Mouse (Mus musculus) midbrain, embryonic 11.5 days (tissue): ENCODE data around the gene Cbll1. TPM values are rescaled to one million over a fixed set of nuclear protein-coding genes. Genes with fewer than 3 reads are reported as not detected.
A peak's percentile ranks its signal among the peaks of the same experiment; 100 is the strongest.

Experiments used
- ATAC-seq: fragments of 200-750 bp; cut with Nextera tagmentation; 2 replicates; pipeline ENCODE4 v1.8.0; 2017; ENCODE audit warnings: moderate TSS enrichment, moderate library complexity; ENCODE audit not compliant: low FRiP score
- DNase-seq: peaks from one replicate; pipeline ENCODE4 v3.0.0; 2015; ENCODE audit warnings: low spot score; ENCODE audit errors: missing footprints
- H3K27ac ChIP-seq: fragments of 300-500 bp; sonication (generic); 2 replicates; pipeline ENCODE4 v1.5.1; 2014; ENCODE audit warnings: low read depth, low read length
- H3K27me3 ChIP-seq: fragments of 300-500 bp; sonication (generic); 2 replicates; pipeline ENCODE4 v1.6.1; 2014; ENCODE audit warnings: mild to moderate bottlenecking, low read length, moderate library complexity, mixed read lengths; ENCODE audit not compliant: control insufficient read depth, insufficient read depth
- H3K36me3 ChIP-seq: fragments of 300-500 bp; sonication (generic); 2 replicates; pipeline ENCODE4 v1.6.1; 2014; ENCODE audit warnings: mild to moderate bottlenecking, low read length, moderate library complexity, mixed read lengths; ENCODE audit not compliant: control insufficient read depth, insufficient read depth
- H3K4me1 ChIP-seq: fragments of 300-500 bp; sonication (generic); 2 replicates; pipeline ENCODE4 v1.6.1; 2014; ENCODE audit warnings: low read length; ENCODE audit not compliant: control insufficient read depth, insufficient read depth
- H3K4me2 ChIP-seq: fragments of 300-500 bp; sonication (generic); 2 replicates; pipeline ENCODE4 v1.6.1; 2014; ENCODE audit warnings: mild to moderate bottlenecking, moderate library complexity
- H3K4me3 ChIP-seq: fragments of 300-500 bp; sonication (generic); 2 replicates; pipeline ENCODE4 v1.5.1; 2014; ENCODE audit warnings: low read depth, low read length
- H3K9ac ChIP-seq: fragments of 300-500 bp; sonication (generic); 2 replicates; pipeline ENCODE4 v1.6.1; 2014; ENCODE audit warnings: low read length
- H3K9me3 ChIP-seq: fragments of 300-500 bp; sonication (generic); 2 replicates; pipeline ENCODE4 v1.6.1; 2016; ENCODE audit warnings: low read length; ENCODE audit not compliant: control insufficient read depth
- WGBS: fragments of 180-500 bp; shearing (Covaris S2); extraction: QIAGEN DNeasy Blood & Tissue Kit; methylation state at CpG from one replicate; pipeline ENCODE4 v1.1.7; 2014; 5-methylcytosine and 5-hydroxymethylcytosine counted together
- polyA plus RNA-seq: library from polyadenylated mRNA; unstranded; fragments of >200 nt; fragmentation: Nextera tagmentation; extraction: Ambion mirVana; gene quantifications from 2 replicates; pipeline ENCODE4 v1.2.1, GENCODE M21; 2014

The Cbll1 gene
- polyA plus RNA-seq, 1 experiment from 2014 or later: 26.9 TPM

- Histone ChIP-seq H3K9ac (no peak overlapping the region), H3K9me3 (no peaks in the 10 kb centered on the region), H3K4me3 (no peak overlapping the region), H3K36me3 (no peaks in the 10 kb centered on the region), H3K4me2 (no peak overlapping the region), H3K4me1 (no peaks in the 10 kb centered on the region), H3K27me3 (no peaks in the 10 kb centered on the region), H3K27ac (no peak overlapping the region)
- no peak for DNase-seq
- no peak for ATAC-seq
- 77% methylated on average over 4 of the region's 4 CpGs for WGBS
Observed at GRCm38 (mm10) chr12:31458474-31458873, 40.9 kb downstream of the Cbll1 start.

GRCm38 (mm10) chr12:31456271-31456670 lies 43.1 kb downstream of the Cbll1 start:
- no peak overlapping the region for H3K4me2 ChIP-seq
- 90% methylated on average over 9 of the region's 9 CpGs for WGBS

GRCm38 (mm10) chr12:31449341-31449740 lies 50.1 kb downstream of the Cbll1 start:
- 88% methylated on average over 3 of the region's 3 CpGs for WGBS
- no peak overlapping the region for H3K9ac ChIP-seq
- H3K4me2 ChIP-seq: no peak overlapping the region
- no peaks in the 10 kb centered on the region for H3K36me3 ChIP-seq
- DNase-seq (no peak), ATAC-seq (no peak)
- H3K9me3 ChIP-seq: no peaks in the 10 kb centered on the region
- H3K4me1 ChIP-seq: no peaks in the 10 kb centered on the region
- H3K4me3 ChIP-seq: no peak overlapping the region
- no peak overlapping the region for H3K27ac ChIP-seq
- no peaks in the 10 kb centered on the region for H3K27me3 ChIP-seq

More at GRCm38 (mm10) chr12:31456271-31456670, 43.1 kb downstream of the Cbll1 start:
- no peak overlapping the region for H3K9ac ChIP-seq
- H3K4me3 ChIP-seq: no peak overlapping the region
- no peaks in the 10 kb centered on the region for H3K36me3 ChIP-seq
- ATAC-seq: no peak
- H3K27ac ChIP-seq: no peak overlapping the region
- H3K27me3 ChIP-seq: no peaks in the 10 kb centered on the region
- DNase-seq: no peak
- H3K4me1 ChIP-seq: no peaks in the 10 kb centered on the region
- no peaks in the 10 kb centered on the region for H3K9me3 ChIP-seq

GRCm38 (mm10) chr12:31444827-31445226 lies 54.6 kb downstream of the Cbll1 start:
- 84% methylated on average over 6 of the region's 6 CpGs for WGBS
- DNase-seq: no peak

GRCm38 (mm10) chr12:31444131-31444546 lies 55.3 kb downstream of the Cbll1 start:
- Histone ChIP-seq H3K9ac (no peak overlapping the region), H3K4me3 (peak overlapping the region; percentile 12; the same call in 1 of the 2 replicates), H3K27me3 (no peaks in the 10 kb centered on the region), H3K36me3 (no peaks in the 10 kb centered on the region), H3K4me1 (no peaks in the 10 kb centered on the region; the same call in 1 of the 2 replicates), H3K4me2 (peak overlapping the region; percentile 33), H3K9me3 (no peaks in the 10 kb centered on the region), H3K27ac (no peak overlapping the region)
- peak; percentile 79 for ATAC-seq
- peak; percentile 90 for DNase-seq
- 1% methylated on average over 11 of the region's 11 CpGs for WGBS

More at GRCm38 (mm10) chr12:31444827-31445226, 54.6 kb downstream of the Cbll1 start:
- no peak overlapping the region for H3K9ac ChIP-seq
- H3K4me3 ChIP-seq: no peak overlapping the region
- no peak for ATAC-seq
- H3K27ac ChIP-seq: no peak overlapping the region
- H3K36me3 ChIP-seq: no peaks in the 10 kb centered on the region
- H3K9me3 ChIP-seq: no peaks in the 10 kb centered on the region
- no peaks in the 10 kb centered on the region for H3K27me3 ChIP-seq
- H3K4me2 ChIP-seq: no peak overlapping the region
- H3K4me1 ChIP-seq: no peaks in the 10 kb centered on the region; the same call in 1 of the 2 replicates

GRCm38 (mm10) chr12:31439612-31440011 lies 59.8 kb downstream of the Cbll1 start:
- WGBS: 85% methylated on average over 2 of the region's 2 CpGs
- no peaks in the 10 kb centered on the region; the same call in 1 of the 2 replicates for H3K4me1 ChIP-seq
- no peak overlapping the region for H3K4me3 ChIP-seq
- H3K9ac ChIP-seq: no peak overlapping the region
- ATAC-seq: no peak
- H3K36me3 ChIP-seq: no peaks in the 10 kb centered on the region
- no peaks in the 10 kb centered on the region for H3K9me3 ChIP-seq
- H3K4me2 ChIP-seq: no peak overlapping the region
- H3K27me3 ChIP-seq: no peaks in the 10 kb centered on the region
- DNase-seq: no peak
- H3K27ac ChIP-seq: no peak overlapping the region

- Histone ChIP-seq H3K4me3 (no peak overlapping the region), H3K4me1 (no peaks in the 10 kb centered on the region), H3K27me3 (no peaks in the 10 kb centered on the region), H3K9ac (no peak overlapping the region), H3K4me2 (no peak overlapping the region), H3K36me3 (no peaks in the 10 kb centered on the region), H3K27ac (no peak overlapping the region), H3K9me3 (no peaks in the 10 kb centered on the region)
- ATAC-seq (no peak), DNase-seq (no peak)
- WGBS: 81% methylated on average over 6 of the region's 6 CpGs
Observed at GRCm38 (mm10) chr12:31437791-31438190, 61.6 kb downstream of the Cbll1 start.

Other genes starting within 250 kb of the Cbll1 start
- 17.3 and 18.5 TPM in 2 replicates for gene Lamb1, start 234.4 kb downstream of the Cbll1 start, polyA plus RNA-seq
- 159 and 186 TPM in 2 replicates for gene Dld, start 148.2 kb downstream of the Cbll1 start, polyA plus RNA-seq
- gene Slc26a3, start 108.7 kb downstream of the Cbll1 start, polyA plus RNA-seq: not detected in 2 replicates
- gene Slc26a4, start 60.4 kb upstream of the Cbll1 start, polyA plus RNA-seq: not detected in 2 replicates
- gene Bcap29, start 135.0 kb upstream of the Cbll1 start, polyA plus RNA-seq: 28.1 and 30.8 TPM in 2 replicates
- 9.1 and 9.9 TPM in 2 replicates for gene Dus4l, start 155.2 kb upstream of the Cbll1 start, polyA plus RNA-seq
- gene Cog5, start 155.3 kb upstream of the Cbll1 start, polyA plus RNA-seq: 34.3 and 41.6 TPM in 2 replicates
- gene Gpr22, start 214.3 kb upstream of the Cbll1 start, polyA plus RNA-seq: 6.2 and 8.4 TPM in 2 replicates